Mouse (Mus musculus) NIH3T3 (cell line): ENCODE measurements around the gene Fam149a.

Experiments used
- DNase-seq: peaks from one replicate; pipeline ENCODE4 v3.0.0-alpha.2; 2012; ENCODE audit warnings: low read depth

Gene Fam149a

DNA sequence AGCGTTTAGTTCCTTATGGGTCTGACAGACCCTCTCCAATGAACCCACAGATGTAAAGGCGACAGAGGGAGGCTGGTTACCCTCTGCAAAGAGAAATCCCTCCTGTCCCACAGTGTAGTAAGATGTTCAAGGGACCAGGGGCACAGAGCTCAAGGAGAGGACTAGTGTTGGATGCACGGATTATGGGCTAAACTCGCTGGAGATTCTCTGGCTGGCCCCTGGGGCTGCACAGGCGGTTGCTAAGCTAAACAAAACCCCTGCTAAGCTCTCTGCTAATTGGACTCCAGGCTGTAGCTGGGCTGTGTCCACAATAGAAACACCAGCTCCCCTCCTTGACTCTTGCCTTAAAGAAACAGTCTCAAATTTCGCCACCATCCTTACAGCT is at the start of gene Fam149a:
Gene Fam149a (minus strand): TSS at position 329 of the 385 bp plus-strand sequence.
- no peak for DNase-seq

DNA sequence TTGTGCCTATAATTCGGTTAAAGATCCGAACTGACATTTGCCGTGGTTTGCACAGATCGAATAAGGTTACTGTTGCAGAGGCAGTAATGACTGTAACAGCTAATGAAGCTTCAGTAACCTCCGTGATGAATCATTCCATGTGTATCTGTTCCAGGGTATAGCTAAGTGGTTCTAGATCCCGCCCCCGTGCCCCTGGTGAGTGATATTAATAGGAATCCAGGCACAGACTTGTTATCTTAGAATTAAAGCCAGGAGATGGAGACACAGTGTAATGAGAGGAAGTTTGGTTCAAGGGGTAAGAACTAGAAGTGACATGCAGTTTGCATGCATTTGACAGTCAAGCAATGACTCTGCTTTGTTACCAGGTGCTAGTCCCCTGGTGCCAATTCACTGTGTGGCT is 38.1 kb upstream of the Fam149a start:
- no peak for DNase-seq

DNA sequence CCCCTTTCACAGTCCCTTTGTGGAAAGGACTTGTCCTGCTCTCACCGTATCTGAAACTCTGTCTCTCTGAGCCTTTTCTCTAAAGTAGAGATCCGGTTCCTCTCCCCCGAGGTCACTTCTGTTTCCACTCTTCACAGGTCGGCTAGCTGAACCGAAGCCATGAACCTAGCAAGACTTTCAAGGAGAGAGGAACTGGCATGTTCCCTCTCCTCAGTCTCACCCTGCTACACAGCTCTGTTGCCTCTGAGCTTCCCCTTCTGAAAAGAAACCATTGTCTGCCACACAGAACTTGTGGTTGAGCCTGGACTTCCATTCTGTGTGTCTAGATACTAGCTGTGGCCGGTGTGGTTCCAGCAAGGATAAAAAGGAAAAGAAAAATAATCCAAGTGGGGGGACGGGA is 32.9 kb upstream of the Fam149a start:
- DNase-seq, result no peak

DNA sequence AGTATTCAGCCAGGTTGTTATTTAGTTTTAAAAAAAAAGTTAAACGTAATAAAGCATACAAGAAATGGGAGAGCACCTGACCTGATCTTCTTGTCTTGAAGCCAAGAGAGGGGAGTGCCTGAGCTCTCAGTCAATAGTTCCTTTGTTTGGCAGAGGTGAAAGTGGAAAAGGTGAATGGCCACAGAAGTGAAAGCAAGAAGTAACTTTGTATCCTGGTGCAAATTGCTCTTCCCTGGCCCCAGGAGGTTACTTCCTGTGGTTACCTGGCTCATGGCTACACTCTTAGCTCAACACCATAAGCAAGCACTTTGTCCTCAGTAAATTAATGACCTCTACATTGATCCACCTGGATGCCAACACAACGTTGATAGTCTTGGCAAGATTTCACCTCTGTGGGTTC is 28.8 kb upstream of the Fam149a start, which contains the start of gene Tlr3:
Gene Tlr3 (minus strand): TSS at position 199 of the 400 bp plus-strand sequence.
- DNase-seq, result peak; percentile 44

DNA sequence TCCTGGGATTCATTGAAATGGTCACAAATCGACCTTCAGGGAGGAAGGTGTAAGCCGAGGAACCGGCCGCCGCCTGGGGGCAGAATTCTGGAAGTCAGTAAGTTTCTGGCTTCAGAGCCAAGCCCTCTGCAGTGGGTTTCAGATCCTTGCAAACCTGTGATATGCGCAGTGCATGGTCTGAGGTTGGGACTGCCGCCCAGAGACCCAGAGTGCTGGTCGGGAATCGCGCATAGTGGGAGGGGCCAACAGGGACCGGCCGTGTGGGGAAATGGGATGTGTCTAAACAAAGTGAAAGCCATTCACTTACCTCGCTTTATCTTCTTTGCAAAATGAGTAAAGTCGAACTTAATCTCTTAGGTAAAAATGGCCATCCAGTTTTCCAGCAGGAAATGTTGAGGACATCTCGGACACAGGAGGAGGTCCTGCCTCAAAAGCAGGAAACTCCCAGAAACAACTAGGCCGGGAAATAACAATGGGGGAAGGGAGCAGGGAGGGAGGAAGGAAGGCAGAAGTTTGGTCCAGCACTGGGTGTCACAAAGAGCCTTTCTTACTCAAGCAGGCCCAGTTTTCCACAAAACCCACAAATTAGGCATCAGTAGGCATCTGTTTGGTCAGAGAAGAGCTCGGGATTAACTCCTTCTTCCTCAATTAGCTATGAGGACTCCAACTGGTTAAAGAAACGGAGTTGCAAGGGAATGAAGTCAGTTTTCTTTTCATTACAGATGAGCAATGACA is 28.2 kb upstream of the Fam149a start:
- DNase-seq, result peak; percentile 91

DNA sequence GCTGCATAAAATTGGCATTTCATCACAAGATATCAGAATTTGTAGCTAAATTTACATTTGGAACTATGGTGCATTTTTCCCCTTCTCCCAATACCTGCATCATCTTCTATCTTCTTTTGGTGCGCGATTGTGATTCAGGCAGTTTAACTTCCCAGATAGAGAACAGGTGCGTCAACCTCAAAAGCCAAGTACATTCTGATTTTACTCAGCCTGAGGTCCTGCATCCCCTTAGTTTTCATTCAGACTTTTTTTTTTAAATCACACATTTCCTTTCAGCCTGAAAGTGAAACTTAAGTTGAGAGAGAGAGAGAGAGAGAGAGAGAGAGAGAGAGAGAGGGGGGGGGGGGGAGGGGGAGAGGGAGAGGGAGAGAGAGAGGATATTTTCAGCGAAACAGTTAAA is 27.6 kb upstream of the Fam149a start:
- DNase-seq, result no peak

DNA sequence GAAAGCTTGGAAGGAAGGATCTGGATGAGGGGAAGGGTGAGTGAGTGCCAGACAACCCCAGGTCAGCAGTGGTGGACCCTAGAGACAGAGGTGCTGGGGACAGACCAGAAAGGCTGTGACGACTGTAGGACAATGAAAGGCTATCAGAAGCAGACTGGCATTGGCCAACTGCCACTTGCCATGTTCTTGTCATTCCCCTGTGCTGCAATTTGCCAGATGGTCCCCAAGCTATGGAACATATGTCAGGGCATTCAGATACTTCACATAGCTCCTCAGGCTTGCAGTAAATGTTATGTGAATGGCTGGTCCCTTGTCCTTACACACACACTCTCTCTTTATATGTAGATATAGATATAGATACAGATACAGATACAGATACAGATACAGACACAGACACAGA is 1.2 kb upstream of the Fam149a start:
- no peak for DNase-seq

DNA sequence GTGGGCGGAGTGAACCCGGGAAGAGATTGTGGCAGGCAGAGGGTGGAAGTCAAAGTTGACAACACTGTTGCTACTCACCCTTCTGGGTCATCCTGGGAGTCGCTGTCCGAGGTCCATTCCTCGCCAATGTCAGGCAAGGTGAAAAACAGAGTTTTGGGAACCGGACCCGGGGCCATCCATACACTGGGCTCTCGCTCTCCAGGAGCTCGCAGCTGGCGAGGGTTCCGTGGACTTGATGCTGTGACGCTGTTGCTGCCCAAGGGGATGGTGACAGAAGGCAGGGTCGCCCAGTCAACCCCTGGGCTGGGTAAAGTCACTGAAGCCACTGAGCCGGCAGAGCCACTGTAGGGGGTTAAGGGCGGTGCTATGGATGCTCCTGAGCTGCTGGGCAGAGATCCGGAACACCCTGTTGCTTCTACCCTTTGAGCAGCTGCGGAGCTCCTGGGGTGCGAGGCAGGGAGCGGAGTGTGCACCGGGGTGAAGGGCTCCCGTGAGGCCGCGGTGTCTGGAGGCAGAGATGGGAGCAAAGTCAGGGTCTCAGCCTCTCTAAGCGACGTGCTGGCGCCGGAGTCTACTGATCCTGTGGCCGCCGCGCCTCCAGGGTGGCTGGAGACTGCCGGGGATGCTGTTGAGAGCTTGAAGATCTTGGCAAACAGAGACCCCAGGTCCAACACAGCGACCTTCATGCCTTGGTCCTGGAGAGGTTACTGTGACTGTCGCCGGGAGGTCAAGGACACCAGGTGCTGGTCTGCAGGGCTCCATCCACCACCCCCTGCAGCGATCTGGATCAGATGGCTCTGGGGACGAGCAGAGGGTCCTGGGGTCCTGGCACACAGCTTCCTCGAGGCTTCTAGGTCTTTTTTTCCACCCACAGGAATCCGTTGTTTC is 772 bp downstream of the Fam149a start:
- DNase-seq, result no peak

DNA sequence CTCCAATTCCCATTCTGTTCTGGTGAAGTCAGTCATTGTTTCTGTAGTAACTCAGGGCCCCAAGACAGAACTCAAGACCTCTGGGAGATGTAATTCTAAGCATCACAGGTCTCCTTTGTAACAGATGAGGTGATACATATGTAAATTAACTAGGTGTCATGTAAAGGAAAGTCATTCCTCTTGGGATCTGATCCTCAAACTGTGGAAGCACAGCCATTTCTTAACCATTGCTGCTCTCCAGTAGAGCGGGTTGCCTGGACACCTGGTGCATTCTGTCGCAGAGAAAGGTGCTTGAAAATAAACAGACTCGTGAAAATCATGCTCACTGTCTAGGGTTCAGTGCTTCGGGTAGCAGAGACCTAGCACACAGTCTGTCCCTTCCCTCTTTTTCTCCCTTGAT is 1.5 kb downstream of the Fam149a start:
- no peak for DNase-seq

DNA sequence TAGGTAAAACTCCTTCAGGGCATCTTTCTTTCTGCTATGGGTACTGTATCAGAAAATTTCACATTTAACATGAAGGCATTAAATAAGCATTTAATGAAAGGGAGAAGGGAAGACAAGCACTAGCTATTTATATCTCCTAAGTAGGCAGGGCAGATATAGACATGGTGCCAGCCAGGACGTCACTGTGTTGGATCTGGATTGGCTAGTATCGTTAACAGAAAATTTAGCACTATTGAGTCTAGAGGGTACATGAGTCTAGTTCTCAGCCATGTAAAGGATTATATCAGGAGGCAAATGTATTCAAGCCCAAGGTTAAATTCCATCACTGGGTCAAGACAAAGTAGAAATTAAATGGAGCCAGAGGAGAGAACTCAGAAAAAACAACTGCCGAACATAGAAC is 8.0 kb downstream of the Fam149a start:
- DNase-seq, result no peak

DNA sequence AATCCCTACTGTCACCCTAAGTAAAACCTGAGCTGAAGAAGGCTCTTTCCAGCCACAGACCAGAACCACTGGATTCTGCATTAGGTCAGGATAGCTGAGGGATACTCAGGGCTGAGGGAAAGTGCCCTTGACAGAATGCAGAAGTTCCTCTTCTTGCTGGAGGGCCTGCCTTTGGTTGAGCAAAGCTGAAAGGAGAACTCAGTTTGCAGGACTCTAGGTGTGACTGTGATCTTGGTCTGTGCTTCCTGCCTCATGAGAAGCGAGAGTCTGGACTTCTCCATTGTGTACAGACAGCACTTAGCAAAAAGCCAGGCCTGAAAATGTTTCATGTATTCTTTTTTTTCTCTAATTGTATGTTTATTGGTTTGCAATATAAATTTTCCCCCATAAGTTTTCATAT is 14.9 kb downstream of the Fam149a start:
- DNase-seq, result no peak

DNA sequence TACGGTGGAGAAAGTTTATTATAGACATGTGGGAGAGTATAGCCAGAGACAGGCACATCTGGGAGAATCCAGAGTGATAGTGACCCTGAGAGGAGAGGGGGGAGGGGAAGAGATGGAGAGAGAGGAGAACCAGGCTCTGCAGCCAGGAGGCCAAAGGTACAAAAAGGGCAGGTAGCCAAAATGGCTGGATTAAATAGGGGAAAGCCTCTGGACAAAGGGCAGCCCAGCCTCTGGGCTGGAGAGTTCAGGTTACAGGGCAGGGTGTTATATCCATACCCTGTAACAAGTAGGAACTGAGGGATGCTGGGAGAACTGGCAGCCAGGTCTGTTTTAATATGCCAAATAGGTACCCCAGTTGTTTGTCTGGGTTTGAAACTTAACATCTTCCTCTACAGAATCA is 18.9 kb downstream of the Fam149a start:
- DNase-seq, result no peak

DNA sequence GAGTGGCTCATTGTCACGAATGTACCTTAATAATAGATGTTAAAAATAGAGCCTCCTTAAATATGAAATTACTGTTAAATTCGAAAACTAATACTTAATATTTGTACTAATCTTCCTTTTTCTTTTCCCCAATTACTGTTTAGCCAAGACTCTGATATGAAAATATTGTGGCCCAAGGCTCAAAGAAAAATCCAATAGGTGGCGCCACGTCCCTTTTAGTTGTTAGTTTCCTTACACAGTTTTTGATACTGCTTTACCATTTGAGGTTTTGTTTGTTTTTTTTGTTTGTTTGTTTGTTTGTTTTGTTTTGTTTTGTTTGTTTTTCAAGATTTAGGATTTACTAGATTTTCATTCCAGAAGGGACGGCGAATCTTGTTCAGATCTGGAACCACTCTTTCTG is 19.8 kb downstream of the Fam149a start:
- DNase-seq, result peak; percentile 57

DNA sequence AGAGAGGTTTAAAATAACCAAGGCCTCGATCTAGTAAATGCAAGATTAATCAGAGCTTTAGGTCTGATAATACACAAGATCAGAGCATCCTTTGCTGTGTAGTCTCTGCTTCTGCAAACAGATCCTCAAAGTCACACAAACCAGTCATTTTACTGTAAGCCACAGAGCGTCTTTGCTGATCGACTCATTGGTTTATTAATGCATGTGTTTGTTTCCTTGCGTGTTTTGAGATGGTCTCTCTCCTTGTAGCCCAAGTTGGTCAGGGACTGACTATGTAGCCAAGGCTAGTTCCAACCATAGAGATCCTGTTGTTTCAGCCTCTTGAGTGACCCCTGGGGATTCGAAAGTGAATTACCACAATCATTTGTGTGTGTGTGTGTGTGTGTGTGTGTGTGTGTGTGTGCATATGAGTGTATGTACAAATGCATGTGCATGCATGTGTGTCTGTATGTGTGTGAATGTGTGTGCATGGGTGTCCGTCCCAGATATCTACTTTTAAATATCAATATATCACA is 22.9 kb downstream of the Fam149a start:
- peak; percentile 68 for DNase-seq

DNA sequence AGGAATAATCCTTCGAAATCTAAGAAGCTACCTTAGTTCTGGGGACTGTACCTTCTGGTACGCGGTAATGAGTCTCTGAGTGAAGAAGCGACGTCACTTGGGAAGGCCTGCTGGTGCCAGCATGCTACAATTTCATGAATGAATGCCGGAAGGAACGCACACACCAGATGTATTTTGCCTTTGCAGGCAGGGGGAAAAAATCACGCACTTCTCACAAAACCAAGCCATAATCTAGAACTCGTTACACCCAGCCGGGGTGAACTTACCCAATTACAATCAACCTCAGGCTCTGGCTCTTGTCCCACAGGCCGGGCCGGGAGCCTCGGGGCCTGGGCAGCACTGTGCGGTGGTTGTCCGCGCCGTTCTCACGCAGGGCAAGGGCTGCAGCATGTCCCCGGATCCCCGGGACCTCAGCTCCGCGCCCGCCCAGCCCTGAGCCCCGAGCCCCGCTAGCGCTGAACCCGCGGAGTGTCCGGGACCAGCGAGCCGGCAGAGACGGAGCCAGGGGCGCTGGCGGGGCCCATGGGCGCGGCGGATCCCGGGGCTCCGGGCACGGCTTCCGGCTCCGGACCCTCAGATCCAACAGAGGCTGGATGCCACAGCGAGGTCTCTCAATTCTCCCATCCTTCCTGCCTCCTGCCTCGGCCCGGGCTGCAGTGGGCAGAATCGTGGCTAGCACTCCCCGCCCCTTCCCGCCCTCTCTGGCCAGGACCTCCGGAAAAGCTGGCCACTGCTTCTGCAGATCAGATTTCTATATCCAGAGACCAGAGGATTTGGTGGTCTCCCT is 23.8 kb downstream of the Fam149a start:
- peak; percentile 79 for DNase-seq

DNA sequence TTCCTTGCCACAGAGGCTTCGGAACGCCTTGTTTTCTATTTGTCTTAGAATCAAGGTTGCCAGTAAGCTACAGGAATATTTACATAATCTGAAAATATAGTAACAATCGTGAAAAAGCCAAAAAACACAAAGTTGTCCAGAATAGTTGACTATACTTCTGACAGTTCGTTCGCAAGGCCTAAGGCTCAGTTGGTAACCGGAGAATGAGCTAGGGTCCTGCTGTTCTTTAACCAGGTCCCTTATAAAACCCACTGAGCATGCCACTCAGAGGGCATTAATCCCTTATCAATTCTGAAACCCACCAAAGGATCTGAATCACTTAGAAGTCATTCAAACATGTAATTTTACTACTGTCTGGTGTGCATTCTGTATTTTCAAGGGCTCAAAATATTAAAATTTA is 26.3 kb downstream of the Fam149a start:
- no peak for DNase-seq

DNA sequence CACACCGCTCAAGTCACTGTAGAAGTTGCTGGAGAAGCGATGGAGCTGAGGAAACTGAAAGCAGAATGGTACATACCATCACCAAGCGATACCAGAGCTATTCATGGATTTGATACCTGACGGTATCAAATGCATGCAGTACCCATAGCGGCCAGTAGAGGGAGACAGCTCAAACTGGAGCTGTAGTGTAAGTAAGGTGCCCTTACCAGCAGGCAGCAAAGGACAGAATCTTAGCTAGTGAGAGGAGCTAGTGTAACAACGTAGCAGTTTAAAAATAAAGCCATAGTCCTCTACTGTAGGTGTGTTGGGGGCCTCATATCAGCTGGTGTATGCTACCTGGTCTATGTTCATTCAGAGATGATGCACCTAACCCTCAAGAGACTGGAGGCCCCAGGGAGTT is 37.1 kb downstream of the Fam149a start:
- peak; percentile 87 for DNase-seq

DNA sequence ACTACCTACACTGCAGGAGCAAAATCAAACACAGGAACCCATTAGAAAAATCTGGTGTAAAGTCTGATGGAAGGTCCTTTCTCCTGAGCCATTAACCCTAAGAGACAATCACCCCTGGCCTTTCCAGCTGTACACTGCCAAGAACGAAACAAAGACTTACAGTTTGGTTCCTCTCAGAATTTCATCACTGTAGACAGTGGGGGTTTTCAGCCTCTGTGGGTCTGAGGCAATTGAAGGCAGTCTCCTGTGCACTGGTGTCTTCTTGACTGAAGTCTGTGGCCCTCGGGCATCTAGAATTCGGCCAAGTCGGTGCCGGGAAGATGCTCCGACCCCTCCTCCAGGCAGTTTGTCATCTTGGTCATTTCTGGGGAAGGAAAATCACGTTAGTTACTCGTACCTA is 37.8 kb downstream of the Fam149a start:
- DNase-seq, result no peak

DNA sequence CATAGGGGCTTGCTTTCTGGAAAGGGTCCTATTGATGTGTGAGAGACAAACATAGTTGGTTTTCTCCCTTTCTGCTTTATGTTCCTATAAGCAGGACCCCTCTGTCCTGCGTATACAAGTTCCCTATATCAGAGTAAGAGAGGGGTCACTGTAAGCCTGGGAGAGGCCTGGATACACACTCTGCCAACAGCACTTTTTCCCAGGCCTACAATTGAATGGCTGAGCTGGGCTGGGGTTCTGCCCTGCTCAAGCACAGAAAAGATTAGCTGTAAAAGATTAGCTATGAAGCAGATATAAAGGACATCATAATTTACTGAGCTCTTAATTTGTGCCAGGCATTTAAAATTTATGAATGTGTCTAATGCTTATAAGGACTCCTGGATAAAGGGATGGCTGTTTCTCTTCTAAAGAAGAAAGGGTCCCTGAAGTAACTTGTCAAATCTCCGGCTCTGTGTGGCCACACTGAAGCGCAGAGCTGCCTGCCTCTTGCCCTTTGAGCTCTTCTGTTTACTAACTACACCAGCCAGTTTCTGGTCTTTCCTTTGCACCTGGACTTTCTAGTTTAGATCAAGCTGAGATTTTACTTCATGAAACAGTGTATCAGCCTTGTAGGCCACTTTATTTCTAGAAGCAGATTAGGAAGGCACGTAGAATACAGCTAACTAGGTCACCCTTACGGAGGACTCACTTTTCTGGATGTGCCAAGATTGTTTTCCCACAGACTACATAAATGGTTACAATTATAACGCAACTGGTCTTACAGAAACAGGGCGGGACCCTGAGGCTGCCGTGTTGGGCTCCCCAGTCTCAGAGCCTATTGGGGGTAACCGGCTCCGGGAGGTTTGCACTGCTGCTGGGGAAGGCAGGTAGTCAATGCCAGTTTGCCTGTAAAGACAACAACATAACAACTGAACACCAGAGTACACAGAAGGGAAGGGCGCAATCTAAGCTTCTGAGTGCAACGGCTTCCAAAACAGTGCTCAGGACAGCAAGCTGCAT is 40.2 kb downstream of the Fam149a start:
- no peak for DNase-seq

DNA sequence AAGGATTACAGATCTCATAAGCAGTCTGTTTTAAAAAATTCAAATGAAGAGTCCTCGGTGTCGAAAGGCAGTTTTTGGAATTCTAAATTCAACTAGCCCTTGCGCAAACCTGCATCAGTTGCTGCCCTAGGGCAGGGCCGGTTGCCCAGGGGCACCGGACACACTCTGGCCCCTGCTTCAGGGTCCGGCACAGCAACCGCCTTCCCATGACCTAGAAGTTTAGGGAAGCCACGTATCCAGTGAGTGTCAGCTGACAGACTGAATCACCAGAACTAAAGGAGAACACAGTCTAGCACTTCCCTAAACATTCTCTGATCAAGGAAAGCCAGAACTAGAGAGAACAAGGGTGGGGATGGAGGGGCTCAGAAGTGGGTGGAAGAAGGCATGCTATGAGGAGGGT is 48.6 kb downstream of the Fam149a start:
- peak; percentile 70 for DNase-seq
